Mouse (Mus musculus): ENCODE measurements around the gene Gpr65. TPM values are rescaled to one million over a fixed set of nuclear protein-coding genes. Genes with fewer than 3 reads are reported as not detected.

The Gpr65 gene
- polyA plus RNA-seq, 1 experiment from 2014 or later: 0.24 TPM

GRCm38 (mm10) chr12:98272433-98272832, 4.0 kb downstream of the Gpr65 start:
- H3K9ac ChIP-seq (ENCODE audit: low read depth, low read length): no peak overlapping the region
- no peaks in the 10 kb centered on the region for H3K27me3 ChIP-seq (replicated peaks; ENCODE audit: control insufficient read depth, insufficient read depth, low read length)
- WGBS: 53% methylated on average over 7 of the region's 7 CpGs
- H3K4me3 ChIP-seq (ENCODE audit: low read length): no peak overlapping the region
- ATAC-seq: no peak
- H3K27ac ChIP-seq (ENCODE audit: low read depth, low read length): no peak overlapping the region
- H3K4me2 ChIP-seq (ENCODE audit: low read length): no peak overlapping the region
- no peaks in the 10 kb centered on the region for H3K4me1 ChIP-seq (ENCODE audit: control insufficient read depth, insufficient read depth, low read depth, low read length)
- no peaks in the 10 kb centered on the region for H3K36me3 ChIP-seq (ENCODE audit: control insufficient read depth, insufficient read depth, low read length)
- H3K9me3 ChIP-seq (ENCODE audit: control insufficient read depth, low read length): no peaks in the 10 kb centered on the region

- ATAC-seq: peak; percentile 79; the same call in 1 of the 2 replicates
Measured at GRCm38 (mm10) chr12:98280530-98280929, 12.1 kb downstream of the Gpr65 start.

GRCm38 (mm10) chr12:98280996-98281395, 12.6 kb downstream of the Gpr65 start:
- Histone ChIP-seq H3K27me3 (replicated peaks; ENCODE audit: control insufficient read depth, insufficient read depth, low read length) (no peaks in the 10 kb centered on the region), H3K9ac (ENCODE audit: low read depth, low read length) (no peak overlapping the region), H3K27ac (ENCODE audit: low read depth, low read length) (no peak overlapping the region), H3K9me3 (ENCODE audit: control insufficient read depth, low read length) (no peaks in the 10 kb centered on the region), H3K36me3 (ENCODE audit: control insufficient read depth, insufficient read depth, low read length) (no peaks in the 10 kb centered on the region), H3K4me1 (ENCODE audit: control insufficient read depth, insufficient read depth, low read depth, low read length) (no peaks in the 10 kb centered on the region), H3K4me3 (ENCODE audit: low read length) (no peak overlapping the region), H3K4me2 (ENCODE audit: low read length) (no peak overlapping the region)
- ATAC-seq: no peak
- 79% methylated on average over 8 of the region's 8 CpGs for WGBS

More at GRCm38 (mm10) chr12:98280530-98280929, 12.1 kb downstream of the Gpr65 start:
- Histone ChIP-seq H3K36me3 (ENCODE audit: control insufficient read depth, insufficient read depth, low read length) (no peaks in the 10 kb centered on the region), H3K27ac (ENCODE audit: low read depth, low read length) (no peak overlapping the region), H3K4me3 (ENCODE audit: low read length) (no peak overlapping the region), H3K4me2 (ENCODE audit: low read length) (no peak overlapping the region), H3K27me3 (replicated peaks; ENCODE audit: control insufficient read depth, insufficient read depth, low read length) (no peaks in the 10 kb centered on the region), H3K9ac (ENCODE audit: low read depth, low read length) (no peak overlapping the region), H3K9me3 (ENCODE audit: control insufficient read depth, low read length) (no peaks in the 10 kb centered on the region), H3K4me1 (ENCODE audit: control insufficient read depth, insufficient read depth, low read depth, low read length) (no peaks in the 10 kb centered on the region)
- WGBS: 33% methylated on average over 5 of the region's 5 CpGs

DNA sequence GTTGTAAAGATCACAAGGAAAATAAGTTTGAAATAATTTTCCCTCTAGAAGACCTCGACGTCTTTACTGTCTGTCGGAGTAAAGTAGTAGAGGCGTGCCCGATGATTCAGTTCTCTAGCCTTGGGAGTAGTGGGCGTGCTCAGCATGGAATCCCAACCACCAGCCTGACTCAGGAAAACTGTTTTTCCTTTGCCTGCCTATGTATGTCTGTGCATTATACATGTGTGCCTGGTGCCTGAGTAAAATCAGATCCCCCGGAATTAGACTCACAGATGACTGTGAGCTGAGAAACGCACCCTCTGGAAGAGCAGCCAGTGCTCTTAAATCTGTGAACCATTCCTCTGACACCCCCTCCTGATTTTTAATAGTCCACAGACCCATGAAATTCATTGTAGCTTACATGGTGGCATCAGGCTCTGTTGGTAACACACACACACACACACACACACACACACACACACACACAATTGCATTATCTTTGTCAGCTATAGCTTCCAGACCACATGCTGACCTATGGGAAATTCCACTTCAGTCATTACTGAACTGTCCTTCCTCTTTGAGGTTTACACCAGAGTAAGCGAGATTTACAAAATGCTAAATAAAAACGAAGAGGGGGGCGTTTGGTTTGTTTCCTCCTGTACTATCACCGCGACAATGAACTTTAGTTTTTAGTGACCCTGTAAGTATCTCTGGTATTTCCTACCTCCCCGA, 14.5 kb downstream of the Gpr65 start:
- Histone ChIP-seq H3K36me3 (ENCODE audit: control insufficient read depth, insufficient read depth, low read length) (no peaks in the 10 kb centered on the region), H3K27me3 (replicated peaks; ENCODE audit: control insufficient read depth, insufficient read depth, low read length) (no peaks in the 10 kb centered on the region), H3K9ac (ENCODE audit: low read depth, low read length) (no peak overlapping the region), H3K9me3 (ENCODE audit: control insufficient read depth, low read length) (no peaks in the 10 kb centered on the region), H3K4me1 (ENCODE audit: control insufficient read depth, insufficient read depth, low read depth, low read length) (no peaks in the 10 kb centered on the region), H3K4me3 (ENCODE audit: low read length) (no peak overlapping the region), H3K27ac (ENCODE audit: low read depth, low read length) (no peak overlapping the region), H3K4me2 (ENCODE audit: low read length) (no peak overlapping the region)
- ATAC-seq: no peak
- 81% methylated on average over 14 of the region's 14 CpGs for WGBS

GRCm38 (mm10) chr12:98283487-98283860, 15.0 kb downstream of the Gpr65 start:
- Histone ChIP-seq H3K36me3 (ENCODE audit: control insufficient read depth, insufficient read depth, low read length) (no peaks in the 10 kb centered on the region), H3K4me3 (ENCODE audit: low read length) (no peak overlapping the region), H3K9ac (ENCODE audit: low read depth, low read length) (no peak overlapping the region), H3K4me1 (ENCODE audit: control insufficient read depth, insufficient read depth, low read depth, low read length) (no peaks in the 10 kb centered on the region), H3K4me2 (ENCODE audit: low read length) (no peak overlapping the region), H3K9me3 (ENCODE audit: control insufficient read depth, low read length) (no peaks in the 10 kb centered on the region), H3K27ac (ENCODE audit: low read depth, low read length) (no peak overlapping the region), H3K27me3 (replicated peaks; ENCODE audit: control insufficient read depth, insufficient read depth, low read length) (no peaks in the 10 kb centered on the region)
- ATAC-seq: no peak
- 67% methylated on average over 3 of the region's 3 CpGs for WGBS

DNA sequence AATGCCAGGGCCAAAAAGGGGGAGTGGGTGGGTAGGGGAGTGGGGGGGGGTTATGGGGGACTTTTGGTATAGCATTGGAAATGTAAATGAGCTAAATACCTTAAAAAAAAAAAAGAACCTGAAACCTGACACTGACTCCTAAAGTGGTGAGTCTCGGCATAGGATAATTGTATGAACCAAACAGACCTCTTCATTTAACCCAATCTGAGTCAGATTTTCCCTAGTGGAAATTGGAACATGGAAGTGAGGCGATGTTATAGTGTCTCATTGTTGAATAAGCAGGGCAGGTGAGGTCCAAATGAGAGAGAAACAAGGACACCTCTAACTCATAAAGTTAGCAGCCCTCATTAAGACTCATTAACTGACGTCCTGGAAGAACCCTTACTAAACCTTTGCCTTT, 16.0 kb downstream of the Gpr65 start:
- Histone ChIP-seq H3K4me3 (ENCODE audit: low read length) (no peak overlapping the region), H3K9ac (ENCODE audit: low read depth, low read length) (no peak overlapping the region), H3K27ac (ENCODE audit: low read depth, low read length) (no peak overlapping the region), H3K36me3 (ENCODE audit: control insufficient read depth, insufficient read depth, low read length) (no peaks in the 10 kb centered on the region), H3K4me1 (ENCODE audit: control insufficient read depth, insufficient read depth, low read depth, low read length) (no peaks in the 10 kb centered on the region), H3K9me3 (ENCODE audit: control insufficient read depth, low read length) (no peaks in the 10 kb centered on the region), H3K4me2 (ENCODE audit: low read length) (no peak overlapping the region), H3K27me3 (replicated peaks; ENCODE audit: control insufficient read depth, insufficient read depth, low read length) (no peaks in the 10 kb centered on the region)
- 86% methylated on average over 3 of the region's 3 CpGs for WGBS
- ATAC-seq: no peak

DNA sequence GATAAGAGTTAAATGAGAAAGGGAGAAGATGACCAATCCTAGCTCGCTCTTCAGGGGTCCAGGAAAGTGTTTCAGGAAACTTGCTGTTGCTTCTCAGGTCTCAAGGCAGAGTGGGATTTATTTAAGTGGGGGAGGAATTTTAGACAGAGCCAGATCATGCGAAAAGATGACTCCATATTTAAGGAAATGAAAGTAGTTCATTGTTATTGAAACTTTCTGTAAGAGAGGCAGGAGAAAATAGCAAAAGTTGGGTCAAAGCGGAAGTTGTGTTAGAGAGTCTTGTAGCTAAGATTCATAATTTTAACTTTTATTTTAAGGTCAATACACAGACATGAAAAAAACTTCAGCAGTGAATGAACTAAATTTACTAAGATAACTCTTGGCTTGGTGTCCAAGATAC, 22.0 kb downstream of the Gpr65 start:
- WGBS: 91% methylated on average over 3 of the region's 3 CpGs
- Histone ChIP-seq H3K27me3 (replicated peaks; ENCODE audit: control insufficient read depth, insufficient read depth, low read length) (no peaks in the 10 kb centered on the region), H3K27ac (ENCODE audit: low read depth, low read length) (no peak overlapping the region), H3K4me2 (ENCODE audit: low read length) (no peak overlapping the region), H3K9ac (ENCODE audit: low read depth, low read length) (no peak overlapping the region), H3K4me3 (ENCODE audit: low read length) (no peak overlapping the region), H3K36me3 (ENCODE audit: control insufficient read depth, insufficient read depth, low read length) (no peaks in the 10 kb centered on the region), H3K9me3 (ENCODE audit: control insufficient read depth, low read length) (no peaks in the 10 kb centered on the region), H3K4me1 (ENCODE audit: control insufficient read depth, insufficient read depth, low read depth, low read length) (no peaks in the 10 kb centered on the region)
- no peak for ATAC-seq

- no peak for ATAC-seq
- Histone ChIP-seq H3K9me3 (ENCODE audit: control insufficient read depth, low read length) (no peaks in the 10 kb centered on the region), H3K4me1 (ENCODE audit: control insufficient read depth, insufficient read depth, low read depth, low read length) (no peaks in the 10 kb centered on the region), H3K27ac (ENCODE audit: low read depth, low read length) (no peak overlapping the region), H3K4me2 (ENCODE audit: low read length) (no peak overlapping the region), H3K27me3 (replicated peaks; ENCODE audit: control insufficient read depth, insufficient read depth, low read length) (no peaks in the 10 kb centered on the region), H3K36me3 (ENCODE audit: control insufficient read depth, insufficient read depth, low read length) (no peaks in the 10 kb centered on the region), H3K9ac (ENCODE audit: low read depth, low read length) (no peak overlapping the region), H3K4me3 (ENCODE audit: low read length) (no peak overlapping the region)
- 83% methylated on average over 4 of the region's 4 CpGs for WGBS
Measured at GRCm38 (mm10) chr12:98292278-98292677, 23.8 kb downstream of the Gpr65 start.

GRCm38 (mm10) chr12:98294241-98294640, 25.8 kb downstream of the Gpr65 start:
- Histone ChIP-seq H3K9ac (ENCODE audit: low read depth, low read length) (no peak overlapping the region), H3K27me3 (replicated peaks; ENCODE audit: control insufficient read depth, insufficient read depth, low read length) (no peaks in the 10 kb centered on the region), H3K4me1 (ENCODE audit: control insufficient read depth, insufficient read depth, low read depth, low read length) (no peaks in the 10 kb centered on the region), H3K4me2 (ENCODE audit: low read length) (no peak overlapping the region), H3K4me3 (ENCODE audit: low read length) (no peak overlapping the region), H3K27ac (ENCODE audit: low read depth, low read length) (no peak overlapping the region), H3K36me3 (ENCODE audit: control insufficient read depth, insufficient read depth, low read length) (no peaks in the 10 kb centered on the region), H3K9me3 (ENCODE audit: control insufficient read depth, low read length) (no peaks in the 10 kb centered on the region)
- no peak for ATAC-seq
- 81% methylated on average over 2 of the region's 2 CpGs for WGBS
